In genomic region chr7:119860554-119860953, GRCm38 (mm10) we compare ENCODE assay signal across 14 mouse cellular contexts. TPM values are rescaled to one million over a fixed set of nuclear protein-coding genes. Genes with fewer than 3 reads are reported as not detected.
DNase-seq lines count a peak whose midpoint lies in the region; ATAC-seq and TF ChIP-seq lines count a peak whose summit lies in the region.
"Had no signal": no experiment of that assay in that cellular context is flagged by ENCODE, and none has a peak within 500 bp of the region (broad histone marks: within the 10 kb centered on the region; RNA-seq: fewer than 3 reads in every experiment).

No protein-coding gene starts in this region.

- H3K4me2 ChIP-seq in CH12.LX (ENCODE audit: insufficient read depth, low read depth, poor library complexity, severe bottlenecking) (peak overlapping the region; percentile 87; the same call in 1 of the 2 replicates), myocyte (ENCODE audit: low read depth) (peak overlapping the region; percentile 82)
- no peak overlapping the region for H3K4me2 ChIP-seq in embryonic facial prominence, embryonic 13.5 days
- H3K4me2 ChIP-seq: neural tube, embryonic 13.5 days had no signal

- TF ChIP-seq RAD21 in CH12.LX (IDR thresholded peaks at IDR 0.05; ENCODE audit: low read depth, low read length), result no peak

- ATAC-seq in embryonic facial prominence, embryonic 13.5 days (ENCODE audit: insufficient number of reproducible peaks, insufficient read depth, low FRiP score, low TSS enrichment, low read depth), result no peak
- ATAC-seq in inflammation-experienced regulatory T-cells, adult 6 months, result no peak
- no peak for ATAC-seq in granulocyte monocyte progenitor cell, adult 5-6 weeks (replicated peaks; ENCODE audit: poor library complexity, severe bottlenecking)

- H3K4me1 ChIP-seq in CH12.LX (ENCODE audit: control insufficient read depth in 1 of 2, insufficient read depth in 2 of 2), result peaks cover 21 to 65% of the 10 kb centered on the region in 2 experiments
- H3K4me1 ChIP-seq in embryonic facial prominence, embryonic 13.5 days, result peaks cover 21% of the 10 kb centered on the region

- TF ChIP-seq CTCF in CH12.LX (conservative IDR thresholded peaks at IDR 0.05 in 1 of 2, IDR thresholded peaks at IDR 0.05 in 1 of 2; ENCODE audit: low read depth in 2 of 2, low read length in 2 of 2), result no peak

- H3K9ac ChIP-seq in CH12.LX (ENCODE audit: insufficient read depth, low read depth), result no peak overlapping the region
- no peak overlapping the region for H3K9ac ChIP-seq in embryonic facial prominence, embryonic 13.5 days
- H3K9ac ChIP-seq: neural tube, embryonic 13.5 days had no signal

- no peaks in the 10 kb centered on the region for H3K9me3 ChIP-seq in CH12.LX (replicated peaks; ENCODE audit: low read length)
- H3K9me3 ChIP-seq in embryonic facial prominence, embryonic 13.5 days, result no peaks in the 10 kb centered on the region
- H3K9me3 ChIP-seq: neural tube, embryonic 13.5 days had no signal

- H3K36me3 ChIP-seq in CH12.LX (replicated peaks in 1 of 2; ENCODE audit: control insufficient read depth in 1 of 2, insufficient read depth in 1 of 2, low read length in 1 of 2), result peaks cover 6 to 34% of the 10 kb centered on the region in 2 experiments
- peaks cover 19% of the 10 kb centered on the region for H3K36me3 ChIP-seq in embryonic facial prominence, embryonic 13.5 days
- H3K36me3 ChIP-seq in myocyte (ENCODE audit: control insufficient read depth, insufficient read depth), result no peaks in the 10 kb centered on the region

- WGBS in embryonic facial prominence, embryonic 13.5 days, result 75% methylated on average over 2 of the region's 2 CpGs

- peak; percentile 20 for DNase-seq in CD4-positive, CD25-positive, alpha-beta regulatory T cell, adult 2 months (ENCODE audit: low read depth, low spot score)
- no peak for DNase-seq in CH12.LX (ENCODE audit: extremely low read depth)
- DNase-seq in thymus, adult 18-20 months, result no peak
- DNase-seq: cerebellum, adult 18-20 months; lung, adult 2 months; retina, postnatal 1 day; spleen, adult 18-20 months; thymus, adult 2 months had no signal

- TF ChIP-seq POLR2A in CH12.LX (IDR thresholded peaks at IDR 0.05; ENCODE audit: low read depth, low read length), result no peak
- TF ChIP-seq POLR2A in myocyte (IDR thresholded peaks at IDR 0.05; ENCODE audit: insufficient read length, low read depth), result no peak

- 0 out of 2 replicates have a peak overlapping the region, but pooled peaks have one; percentile 20 for H3K27ac ChIP-seq in CH12.LX (ENCODE audit: insufficient read depth, low read depth)
- peak overlapping the region; percentile 45; the same call in 1 of the 2 replicates for H3K27ac ChIP-seq in embryonic facial prominence, embryonic 13.5 days

- H3ac ChIP-seq in myocyte (ENCODE audit: control insufficient read depth, insufficient read length), result no peak overlapping the region

- no peak for TF ChIP-seq EP300 in CH12.LX (IDR thresholded peaks at IDR 0.05; ENCODE audit: low read length)

- H3K79me2 ChIP-seq in CH12.LX (replicated peaks; ENCODE audit: control insufficient read depth, extremely low read depth, insufficient read depth, poor library complexity, severe bottlenecking) (no peaks in the 10 kb centered on the region), myocyte (ENCODE audit: control insufficient read depth, insufficient read depth) (peaks cover 20% of the 10 kb centered on the region)

- dilution Hi-C loops in CH12.LX (cut with MboI; ENCODE audit: extremely low pct_ligation_motif_present, extremely low pct_unique_long_range_greater_than_20kb, low sequenced_read_pairs), result no loop called here

- H3K4me3 ChIP-seq in CH12.LX (replicated peaks in 1 of 3; ENCODE audit: low read depth in 2 of 3, low read length in 2 of 3, poor library complexity in 1 of 3) (no peak overlapping the region), myocyte (no peak overlapping the region)
- H3K4me3 ChIP-seq in embryonic facial prominence, embryonic 13.5 days, result no peak overlapping the region
- H3K4me3 ChIP-seq: left cerebral cortex, adult 2 months; neural tube, embryonic 13.5 days had no signal

- no peaks in the 10 kb centered on the region for H3K27me3 ChIP-seq in CH12.LX (replicated peaks)
- H3K27me3 ChIP-seq in embryonic facial prominence, embryonic 13.5 days, result no peaks in the 10 kb centered on the region
- no peaks in the 10 kb centered on the region for H3K27me3 ChIP-seq in myocyte (ENCODE audit: control insufficient read depth, insufficient read depth, insufficient read length)
- H3K27me3 ChIP-seq: neural tube, embryonic 13.5 days had no signal

- in situ Hi-C loops in CH12.LX (cut with MboI; ENCODE audit: low pct_ligation_motif_present, low pct_unique_long_range_greater_than_20kb, low sequenced_read_pairs), result loop anchor here (25.0 kb wide), 1 partner anchor 202 kb away; no protein-coding TSS in a partner anchor

TF ChIP-seq in CH12.LX, 34 proteins besides CTCF, POLR2A, EP300 and RAD21:
- TF ChIP-seq NRF1 (IDR thresholded peaks at IDR 0.05; ENCODE audit: low read depth, low read length), result no peak
- no peak for TF ChIP-seq ZNF384 (IDR thresholded peaks at IDR 0.05; ENCODE audit: low read depth, low read length)
- TF ChIP-seq ELF1 (IDR thresholded peaks at IDR 0.05; ENCODE audit: low read depth, low read length), result no peak
- no peak for TF ChIP-seq SMC3 (IDR thresholded peaks at IDR 0.05; ENCODE audit: low read depth, low read length)
- no peak for TF ChIP-seq JUN (IDR thresholded peaks at IDR 0.05; ENCODE audit: insufficient read depth, low read depth, low read length)
- TF ChIP-seq USF2 (conservative IDR thresholded peaks at IDR 0.05; ENCODE audit: low read depth, low read length), result no peak
- no peak for TF ChIP-seq IRF4 (IDR thresholded peaks at IDR 0.05; ENCODE audit: low read depth, low read length)
- no peak for TF ChIP-seq MYC (IDR thresholded peaks at IDR 0.05; ENCODE audit: low read depth, low read length)
- no peak for TF ChIP-seq MAFK (IDR thresholded peaks at IDR 0.05; ENCODE audit: insufficient replicate concordance, low read length)
- no peak for TF ChIP-seq CHD1 (IDR thresholded peaks at IDR 0.05; ENCODE audit: low read depth, low read length)
- no peak for TF ChIP-seq HCFC1 (IDR thresholded peaks at IDR 0.05; ENCODE audit: low read depth, low read length)
- TF ChIP-seq UBTF (IDR thresholded peaks at IDR 0.05; ENCODE audit: low read depth, low read length), result no peak
- TF ChIP-seq RCOR1 (conservative IDR thresholded peaks at IDR 0.05; ENCODE audit: low read depth, low read length), result no peak
- no peak for TF ChIP-seq NELFE (IDR thresholded peaks at IDR 0.05; ENCODE audit: low read depth, low read length)
- TF ChIP-seq BHLHE40 (IDR thresholded peaks at IDR 0.05; ENCODE audit: low read depth, low read length), result no peak

TF ChIP-seq in myocyte, 11 proteins besides CTCF, POLR2A, EP300 and RAD21:
- TF ChIP-seq TCF12 (IDR thresholded peaks at IDR 0.05; ENCODE audit: insufficient read depth, poor library complexity, severe bottlenecking) (no peak), POLR2AphosphoS2 (IDR thresholded peaks at IDR 0.05; ENCODE audit: insufficient read length, low read depth) (no peak), SRF (IDR thresholded peaks at IDR 0.05; ENCODE audit: control insufficient read depth, insufficient read length, low read depth) (no peak), MAX (IDR thresholded peaks at IDR 0.05; ENCODE audit: low read depth) (no peak), E2F4 (IDR thresholded peaks at IDR 0.05; ENCODE audit: insufficient read depth) (no peak), MYOD1 (IDR thresholded peaks at IDR 0.05; ENCODE audit: control insufficient read depth in 1 of 3, insufficient read length in 2 of 3, low read depth in 2 of 3) (no peak), MYOG (IDR thresholded peaks at IDR 0.05; ENCODE audit: control insufficient read depth in 1 of 3, insufficient read depth in 1 of 3, insufficient read length in 2 of 3, low read depth in 2 of 3) (no peak), TCF3 (IDR thresholded peaks at IDR 0.05; ENCODE audit: insufficient read length, low read depth) (no peak), USF1 (IDR thresholded peaks at IDR 0.05; ENCODE audit: low read depth) (no peak), REST (IDR thresholded peaks at IDR 0.05; ENCODE audit: insufficient read depth, insufficient read length) (no peak), CEBPB (IDR thresholded peaks at IDR 0.05; ENCODE audit: insufficient read depth, poor library complexity, severe bottlenecking) (no peak)

RNA-seq across cellular contexts. Expression of gene Lyrm1, which starts 35.1 kb away (rescaled TPM):
- total RNA-seq in CH12.LX (2012; rRNA removed), result 4.6 and 5.5 TPM in 2 replicates
- total RNA-seq in CH12.LX (2014; rRNA removed), result 10.3 and 10.9 TPM in 2 replicates
- polyA plus RNA-seq in CH12.LX (2012; ENCODE audit: insufficient read length, low read depth), result 3.7 and 7.9 TPM in 2 replicates
- 10.6 and 12.4 TPM in 2 replicates for polyA plus RNA-seq in embryonic facial prominence, embryonic 13.5 days (2015; fragmentation: Nextera tagmentation; extraction: Ambion mirVana)
- 5.2 TPM for polyA plus RNA-seq in myocyte (2012; fragmentation: generic; extraction: Trizol)
- polyA plus RNA-seq in inflammation-experienced regulatory T-cells, adult 6 months (2017; shearing (Covaris generic)), result 10 to 100 TPM; 16.8 to 26.1 (median 17.9) TPM
- total RNA-seq in granulocyte monocyte progenitor cell, adult 5-6 weeks (2014; fragmentation: Nextera tagmentation), result 6.2 and 19.4 TPM in 2 replicates
- total RNA-seq in granulocyte monocyte progenitor cell, adult 5-6 weeks (2017), result 3.8 and 5.0 TPM in 2 replicates

RNA-seq across cellular contexts. Expression of gene Dcun1d3, which starts 35.5 kb away (rescaled TPM):
- total RNA-seq in CH12.LX (2012; rRNA removed) (2.6 and 4.2 TPM in 2 replicates), CH12.LX (2014; rRNA removed) (5.2 and 5.9 TPM in 2 replicates)
- polyA plus RNA-seq in CH12.LX (2012; ENCODE audit: insufficient read length, low read depth) (2.4 and 3.2 TPM in 2 replicates), myocyte (2012; fragmentation: generic; extraction: Trizol) (8.8 TPM)
- 10.6 and 13.2 TPM in 2 replicates for polyA plus RNA-seq in embryonic facial prominence, embryonic 13.5 days (2015; fragmentation: Nextera tagmentation; extraction: Ambion mirVana)
- 1 to 10 TPM; 5.8 to 10.0 (median 9.4) TPM for polyA plus RNA-seq in inflammation-experienced regulatory T-cells, adult 6 months (2017; shearing (Covaris generic))
- 4.7 and 10.3 TPM in 2 replicates for total RNA-seq in granulocyte monocyte progenitor cell, adult 5-6 weeks (2014; fragmentation: Nextera tagmentation)
- 4.0 and 9.7 TPM in 2 replicates for total RNA-seq in granulocyte monocyte progenitor cell, adult 5-6 weeks (2017)
